Mouse (Mus musculus): Measurements from ENCODE around the gene Serpinb5. TPM values are rescaled to one million over a fixed set of nuclear protein-coding genes. Genes with fewer than 3 reads are reported as not detected.
"Not testable (repeated sequence)": the region's sequence is repeated elsewhere in the genome, so short reads cannot be mapped to it uniquely, and the experiment has no call there.

The Serpinb5 gene
- polyA plus RNA-seq, 1 experiment from 2014 or later: 0.15 TPM

DNA sequence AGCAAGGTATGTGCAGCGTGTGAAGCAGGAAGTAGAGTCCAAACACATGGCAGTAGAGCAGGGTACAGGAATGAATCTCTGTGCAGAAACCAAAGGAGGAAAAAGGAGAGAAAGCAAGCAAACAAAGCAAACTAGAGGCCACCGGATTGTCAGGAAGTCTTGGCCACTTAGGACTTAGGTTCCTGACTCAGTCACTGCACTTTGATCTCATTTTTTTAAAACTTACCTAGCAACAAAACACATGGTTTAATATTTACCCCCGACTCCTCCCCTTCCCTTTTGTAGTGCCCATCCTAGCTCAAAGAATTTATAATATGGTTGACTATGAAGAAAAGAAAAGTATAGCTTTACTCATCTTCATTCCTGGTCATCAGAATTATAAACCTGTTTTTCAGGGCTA lies 15.2 kb downstream of the Serpinb5 start:
- WGBS (ENCODE audit: insufficient replicate concordance): 63% methylated on average over 3 of the region's 3 CpGs
- Histone ChIP-seq H3K36me3 (no peaks in the 10 kb centered on the region), H3K9ac (no peak overlapping the region), H3K27me3 (no peaks in the 10 kb centered on the region), H3K4me3 (replicated peaks) (no peak overlapping the region), H3K27ac (no peak overlapping the region), H3K9me3 (replicated peaks) (no peaks in the 10 kb centered on the region), H3K4me2 (no peak overlapping the region), H3K4me1 (replicated peaks) (no peaks in the 10 kb centered on the region)
- DNase-seq: no peak
- no peak for ATAC-seq (ENCODE audit: low read depth)

DNA sequence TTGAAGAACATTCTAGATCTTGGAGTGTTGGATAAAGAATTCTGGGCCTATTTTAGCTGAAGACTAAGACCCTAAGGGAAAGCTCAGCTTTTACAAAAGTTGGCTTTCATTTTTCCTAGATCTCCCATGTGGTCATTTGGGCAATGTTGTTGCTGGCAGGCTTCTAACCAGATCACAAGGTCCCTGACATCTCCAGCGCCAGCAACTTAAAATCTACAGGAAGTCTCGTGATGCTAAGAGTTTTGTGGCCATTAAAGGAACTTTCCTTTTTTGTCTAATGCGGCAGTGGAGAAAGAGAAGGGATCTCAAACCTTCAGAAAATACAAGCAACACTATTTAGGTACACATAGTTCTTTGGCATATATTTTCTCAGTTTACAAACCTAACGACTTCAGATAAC lies 21.8 kb downstream of the Serpinb5 start:
- 47% methylated on average over 4 of the region's 4 CpGs for WGBS (ENCODE audit: insufficient replicate concordance)
- no peak overlapping the region for H3K4me2 ChIP-seq

DNA sequence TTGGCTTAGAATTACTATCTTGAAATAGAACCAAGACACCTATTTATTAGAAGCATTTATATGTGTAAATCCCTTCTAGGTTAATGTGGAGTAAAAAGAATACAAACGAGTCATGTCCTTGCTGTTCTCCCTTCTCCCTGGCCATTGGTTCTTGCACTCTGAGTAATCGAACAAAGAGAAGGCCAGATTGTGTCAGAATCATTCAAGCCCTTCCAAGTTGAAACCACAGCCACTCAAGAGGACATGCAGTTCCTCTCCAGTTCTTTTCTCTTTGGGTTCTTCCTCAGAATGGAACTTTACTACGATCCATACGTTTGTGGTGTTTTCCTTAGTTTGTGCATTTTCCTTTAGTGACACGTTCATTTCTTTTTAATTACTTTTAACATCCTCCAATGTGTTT lies 22.4 kb downstream of the Serpinb5 start:
- DNase-seq (no peak), ATAC-seq (ENCODE audit: low read depth) (no peak)
- no peaks in the 10 kb centered on the region for H3K4me1 ChIP-seq (replicated peaks)
- 36% methylated on average over 5 of the region's 5 CpGs for WGBS (ENCODE audit: insufficient replicate concordance)
- H3K27me3 ChIP-seq: no peaks in the 10 kb centered on the region
- no peaks in the 10 kb centered on the region for H3K36me3 ChIP-seq
- no peak overlapping the region for H3K27ac ChIP-seq
- H3K9ac ChIP-seq: no peak overlapping the region
- H3K4me2 ChIP-seq: no peak overlapping the region
- H3K9me3 ChIP-seq (replicated peaks): no peaks in the 10 kb centered on the region
- no peak overlapping the region for H3K4me3 ChIP-seq (replicated peaks)

More for the DNA sequence above, 21.8 kb downstream of the Serpinb5 start:
- no peaks in the 10 kb centered on the region for H3K4me1 ChIP-seq (replicated peaks)
- H3K27me3 ChIP-seq: no peaks in the 10 kb centered on the region
- H3K9me3 ChIP-seq (replicated peaks): no peaks in the 10 kb centered on the region
- no peaks in the 10 kb centered on the region for H3K36me3 ChIP-seq
- H3K4me3 ChIP-seq (replicated peaks): no peak overlapping the region
- H3K9ac ChIP-seq: no peak overlapping the region
- H3K27ac ChIP-seq: no peak overlapping the region
- no peak for DNase-seq
- ATAC-seq (ENCODE audit: low read depth): no peak

DNA sequence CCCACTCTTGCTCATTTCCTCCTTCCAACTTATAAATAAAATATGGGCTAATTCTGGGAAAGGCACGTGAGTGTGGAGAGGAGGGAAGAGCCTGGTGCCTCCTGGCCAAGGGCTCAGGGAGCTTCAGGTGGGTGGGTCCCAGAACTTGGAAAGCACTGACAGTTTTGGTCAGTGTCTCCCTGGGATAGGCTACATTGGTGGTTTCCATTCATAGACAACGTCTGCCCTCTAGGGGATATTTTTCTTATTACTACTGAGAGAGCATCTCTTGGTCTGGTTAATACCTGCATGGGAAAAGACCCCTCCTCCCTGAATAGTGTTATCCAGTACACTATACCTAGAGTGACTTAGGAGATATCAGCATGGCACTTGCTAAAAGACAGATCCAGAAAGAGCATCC lies 22.8 kb downstream of the Serpinb5 start:
- WGBS (ENCODE audit: insufficient replicate concordance): 3% methylated on average over 2 of the region's 2 CpGs
- DNase-seq (no peak), ATAC-seq (ENCODE audit: low read depth) (no peak)
- H3K4me3 ChIP-seq (replicated peaks): no peak overlapping the region
- no peak overlapping the region for H3K27ac ChIP-seq
- H3K27me3 ChIP-seq: no peaks in the 10 kb centered on the region
- no peaks in the 10 kb centered on the region for H3K4me1 ChIP-seq (replicated peaks)
- no peaks in the 10 kb centered on the region for H3K36me3 ChIP-seq
- H3K9ac ChIP-seq: no peak overlapping the region
- H3K9me3 ChIP-seq (replicated peaks): no peaks in the 10 kb centered on the region
- no peak overlapping the region for H3K4me2 ChIP-seq

DNA sequence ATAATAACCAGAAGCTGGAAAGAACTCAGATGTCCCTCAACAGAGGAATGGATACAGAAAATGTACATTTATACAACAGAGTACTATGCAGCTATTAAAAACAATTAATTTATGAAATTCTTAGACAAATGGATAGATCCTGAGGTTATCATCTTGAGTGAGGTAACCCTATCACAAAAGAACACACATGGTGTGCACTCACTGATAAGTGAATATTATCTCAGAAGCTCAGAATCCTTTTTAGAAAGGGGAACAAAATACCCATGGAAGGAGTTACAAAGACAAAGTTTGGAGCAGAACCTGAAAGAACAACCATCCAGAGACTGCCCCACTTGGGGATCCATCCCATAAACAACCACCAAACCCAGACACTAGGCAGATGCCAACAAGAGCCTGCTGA lies 34.2 kb downstream of the Serpinb5 start:
- not testable (repeated sequence) for H3K27me3 ChIP-seq; H3K27ac ChIP-seq; ATAC-seq (ENCODE audit: low read depth); H3K4me1 ChIP-seq (replicated peaks); H3K4me3 ChIP-seq (replicated peaks); DNase-seq; H3K9ac ChIP-seq; H3K4me2 ChIP-seq; H3K9me3 ChIP-seq (replicated peaks); H3K36me3 ChIP-seq

DNA sequence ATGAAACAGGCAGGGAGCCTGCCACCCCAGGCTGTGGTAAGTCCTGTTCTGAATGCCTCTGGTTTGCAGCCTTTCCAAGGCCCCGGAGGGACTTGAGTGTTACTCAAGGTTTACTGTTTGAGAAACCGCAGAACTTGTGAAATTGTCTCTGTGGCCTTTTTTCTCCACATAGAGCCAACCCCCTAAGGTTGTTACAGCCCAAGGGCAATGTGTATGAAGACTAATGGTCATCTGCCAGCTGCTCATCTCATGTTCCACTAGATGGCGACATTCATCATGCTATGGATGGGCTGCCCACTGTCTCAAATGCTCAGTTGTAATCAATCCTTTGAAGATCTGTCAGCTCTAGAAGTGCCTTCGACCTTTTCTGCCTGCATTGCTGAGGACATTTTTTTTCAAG lies 40.4 kb downstream of the Serpinb5 start:
- H3K4me1 ChIP-seq (replicated peaks): no peaks in the 10 kb centered on the region
- H3K9me3 ChIP-seq (replicated peaks): no peaks in the 10 kb centered on the region
- WGBS (ENCODE audit: insufficient replicate concordance): 14% methylated on average over 4 of the region's 4 CpGs
- ATAC-seq (ENCODE audit: low read depth): no peak
- no peak overlapping the region for H3K27ac ChIP-seq
- H3K4me3 ChIP-seq (replicated peaks): no peak overlapping the region
- no peaks in the 10 kb centered on the region for H3K36me3 ChIP-seq
- no peak overlapping the region for H3K9ac ChIP-seq
- H3K4me2 ChIP-seq: no peak overlapping the region
- no peaks in the 10 kb centered on the region for H3K27me3 ChIP-seq
- DNase-seq: no peak

DNA sequence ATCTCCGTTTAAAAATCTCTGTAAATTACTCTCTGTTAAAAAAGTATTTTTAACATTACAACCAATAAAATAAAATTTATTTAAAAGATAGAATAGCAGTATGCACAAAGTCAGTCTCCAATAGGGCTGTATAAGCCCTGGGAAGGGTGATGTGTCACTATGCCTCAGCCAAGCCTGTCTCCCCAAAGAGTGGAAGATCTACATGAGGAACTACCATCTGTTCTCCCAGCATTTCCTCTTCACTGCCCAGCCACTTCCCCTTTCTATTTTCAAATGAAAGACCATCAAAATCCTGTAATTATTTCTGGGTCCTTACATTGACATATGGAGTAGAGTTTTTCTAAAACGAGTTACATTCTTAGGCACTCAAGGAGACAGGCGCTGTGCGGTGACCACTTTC lies 71.0 kb downstream of the Serpinb5 start:
- 18% methylated on average over 4 of the region's 4 CpGs for WGBS (ENCODE audit: insufficient replicate concordance)
- no peak for DNase-seq
- ATAC-seq (ENCODE audit: low read depth): no peak

More for the DNA sequence above, 71.0 kb downstream of the Serpinb5 start:
- H3K4me3 ChIP-seq (replicated peaks): no peak overlapping the region
- no peaks in the 10 kb centered on the region for H3K27me3 ChIP-seq
- no peaks in the 10 kb centered on the region for H3K4me1 ChIP-seq (replicated peaks)
- no peaks in the 10 kb centered on the region for H3K36me3 ChIP-seq
- no peak overlapping the region for H3K4me2 ChIP-seq
- H3K9ac ChIP-seq: no peak overlapping the region
- H3K27ac ChIP-seq: no peak overlapping the region
- no peaks in the 10 kb centered on the region for H3K9me3 ChIP-seq (replicated peaks)

Other genes starting within 250 kb of the Serpinb5 start
- 1.0 and 1.3 TPM in 2 replicates for gene Bcl2, start 146.9 kb upstream of the Serpinb5 start, polyA plus RNA-seq (2015; fragmentation: Nextera tagmentation; extraction: Ambion mirVana)
- gene Kdsr, start 101.4 kb upstream of the Serpinb5 start, polyA plus RNA-seq (2015; fragmentation: Nextera tagmentation; extraction: Ambion mirVana): 4.5 and 4.9 TPM in 2 replicates
- gene Vps4b, start 64.4 kb upstream of the Serpinb5 start, polyA plus RNA-seq (2015; fragmentation: Nextera tagmentation; extraction: Ambion mirVana): 23.6 and 29.6 TPM in 2 replicates
- gene Serpinb12, start 73.3 kb downstream of the Serpinb5 start, polyA plus RNA-seq (2015; fragmentation: Nextera tagmentation; extraction: Ambion mirVana): not detected in 2 replicates
- not detected in 2 replicates for gene Serpinb13, start 119.8 kb downstream of the Serpinb5 start, polyA plus RNA-seq (2015; fragmentation: Nextera tagmentation; extraction: Ambion mirVana)
- not detected in 2 replicates for gene Serpinb3a, start 191.1 kb downstream of the Serpinb5 start, polyA plus RNA-seq (2015; fragmentation: Nextera tagmentation; extraction: Ambion mirVana)
- not detected in 2 replicates for gene Serpinb3d, start 222.3 kb downstream of the Serpinb5 start, polyA plus RNA-seq (2015; fragmentation: Nextera tagmentation; extraction: Ambion mirVana)

Data from liver, embryonic 13.5 days (tissue).